Mouse (Mus musculus) layer of hippocampus, adult 2 months (tissue): ENCODE measurements around the gene Rab34. TPM values are rescaled to one million over a fixed set of nuclear protein-coding genes. Genes with fewer than 3 reads are reported as not detected.
A peak's percentile ranks its signal among the peaks of the same experiment; 100 is the strongest.

Experiments used
- DNase-seq, 2 experiments: peaks; one replicate each; pipeline ENCODE4 v3.0.0; 2022; ENCODE audit warnings: low spot score in 2 of 2
- H3K27ac ChIP-seq: fragments of 200-600 bp; 2 replicates; pipeline ENCODE4 v1.8.1; 2022
- H3K4me3 ChIP-seq: fragments of 200-600 bp; 2 replicates; pipeline ENCODE4 v1.8.1; 2022; ENCODE audit warnings: mild to moderate bottlenecking
- CTCF ChIP-seq: fragments of 200-600 bp; conservative IDR thresholded peaks from 2 replicates; pipeline ENCODE4 v1.8.1; 2022; ENCODE audit warnings: antibody characterized with exemption, mild to moderate bottlenecking, moderate library complexity
- microRNA-seq, 2 experiments: library from miRNA; unstranded; fragments of <30 nt; microRNA quantifications; one replicate each; pipeline ENCODE4 v1.2.0; 2021
- total RNA-seq, 2 experiments: library from RNA; stranded (reverse); gene quantifications; 2 replicates each; pipeline ENCODE4 v1.2.3; 2021

Rab34 gene
- total RNA-seq, 2 experiments from 2014 or later, result 33.3 TPM

GRCm38 (mm10) chr11:78215709-78216317 is 27.6 kb downstream of the Rab34 start:
- Histone ChIP-seq H3K4me3 (no peak overlapping the region), H3K27ac (peak overlapping the region; percentile 84)
- TF ChIP-seq CTCF, result no peak
- peak in 1 of 2 experiments; percentile 41 for DNase-seq

- no peak for TF ChIP-seq CTCF
- Histone ChIP-seq H3K4me3 (no peak overlapping the region), H3K27ac (no peak overlapping the region)
- DNase-seq, result no peak
Observed at GRCm38 (mm10) chr11:78223586-78223985, 35.4 kb downstream of the Rab34 start.

- Histone ChIP-seq H3K27ac (no peak overlapping the region), H3K4me3 (no peak overlapping the region)
- no peak for DNase-seq
- no peak for TF ChIP-seq CTCF
Observed at GRCm38 (mm10) chr11:78231518-78231917, 43.3 kb downstream of the Rab34 start.

- DNase-seq, result peak; percentile 67 to 82
- peak overlapping the region; percentile 92 for H3K27ac ChIP-seq
- TF ChIP-seq CTCF, result no peak
- peak overlapping the region; percentile 20; the same call in 1 of the 2 replicates for H3K4me3 ChIP-seq
Observed at GRCm38 (mm10) chr11:78240193-78240857, 52.1 kb downstream of the Rab34 start.

Small RNAs within 50 kb of the gene (microRNA-seq; reads per million reads assigned to microRNA genes)
- gene Mir7653, result 0.64 to 1.5 reads per million in 2 experiments

Other genes with a start within 250 kb of the Rab34 start
- 10 to 100 TPM; 59.0 to 62.4 TPM for gene Phf12, start 205.7 kb upstream of the Rab34 start, total RNA-seq
- gene Dhrs13, start 156.2 kb upstream of the Rab34 start, total RNA-seq, result 1 to 10 TPM; 4.6 to 5.7 TPM
- gene Flot2, start 150.5 kb upstream of the Rab34 start, total RNA-seq, result 10 to 100 TPM; 70.9 to 77.4 TPM
- 10 to 100 TPM; 19.5 to 20.1 TPM for gene Eral1, start 108.0 kb upstream of the Rab34 start, total RNA-seq
- gene Fam222b, start 93.8 kb upstream of the Rab34 start, total RNA-seq, result 10 to 100 TPM; 29.5 to 30.3 TPM
- gene Traf4, start 22.8 kb upstream of the Rab34 start, total RNA-seq, result 10 to 100 TPM; 11.1 to 13.3 TPM
- 1 to 10 TPM; 2.6 to 3.3 TPM for gene Nek8, start 11.8 kb upstream of the Rab34 start, total RNA-seq
- gene Tlcd1, start 11.7 kb upstream of the Rab34 start, total RNA-seq, result 10 to 100 TPM; 21.1 to 24.3 TPM
- 100 to 1,000 TPM; 747 to 755 TPM for gene Rpl23a, start 4.8 kb upstream of the Rab34 start, total RNA-seq
- 1 to 10 TPM; 3.7 to 5.5 TPM for gene Proca1, start 5.0 kb downstream of the Rab34 start, total RNA-seq
- 10 to 100 TPM; 66.8 to 69.1 TPM for gene Sdf2, start 57.3 kb downstream of the Rab34 start, total RNA-seq
- 100 to 1,000 TPM; 132 to 137 TPM for gene Supt6, start 57.6 kb downstream of the Rab34 start, total RNA-seq
- 100 to 1,000 TPM; 192 to 198 TPM for gene 2610507B11Rik, start 73.3 kb downstream of the Rab34 start, total RNA-seq
- 10 to 100 TPM in 1 of 2 experiments, 1 to 10 TPM in 1; 5.6 to 12.2 TPM for gene BC030499, start 102.4 kb downstream of the Rab34 start, total RNA-seq
- gene Spag5, start 113.1 kb downstream of the Rab34 start, total RNA-seq, result 1 to 10 TPM; 8.3 to 8.5 TPM
- 100 to 1,000 TPM; 853 to 900 TPM for gene Aldoc, start 134.5 kb downstream of the Rab34 start, total RNA-seq
- 10 to 100 TPM; 58.2 to 59.9 TPM for gene Pigs, start 140.0 kb downstream of the Rab34 start, total RNA-seq
- 10 to 100 TPM; 27.8 to 33.9 TPM for gene Unc119, start 155.1 kb downstream of the Rab34 start, total RNA-seq
- not detected for gene Foxn1, start 198.1 kb downstream of the Rab34 start, total RNA-seq
- not detected for gene Slc13a2, start 233.8 kb downstream of the Rab34 start, total RNA-seq